20 mouse cellular contexts compared by ENCODE assay signal in genomic region chr12:21368376-21369086, GRCm38 (mm10). TPM values are rescaled to one million over a fixed set of nuclear protein-coding genes. Genes with fewer than 3 reads are reported as not detected.
DNase-seq lines count a peak whose midpoint lies in the region; TF ChIP-seq lines count a peak whose summit lies in the region.
"Had no signal": no experiment of that assay in that cellular context is flagged by ENCODE, and none has a peak within 500 bp of the region (broad histone marks: within the 10 kb centered on the region; RNA-seq: fewer than 3 reads in every experiment).

No protein-coding gene starts in this region.

- peak; percentile 40 for DNase-seq in adrenal gland, adult 2 months
- no peak for DNase-seq in adrenal gland, adult 8-10 months
- no peak for DNase-seq in layer of hippocampus, adult 2 months (ENCODE audit: low spot score in 2 of 2)
- no peak for DNase-seq in layer of hippocampus, adult 18-20 months (ENCODE audit: low spot score in 2 of 2)
- no peak for DNase-seq in thymus, adult 2 months
- no peak for DNase-seq in thymus, postnatal 25 days
- DNase-seq in left cerebral cortex, postnatal 14 days (ENCODE audit: low spot score in 2 of 2): no peak
- DNase-seq in embryo, embryonic 10.5 days (ENCODE audit: low spot score): no peak
- DNase-seq: cerebellum, adult 11-12 months; cerebellum, postnatal 25 days; kidney, postnatal 25 days; lung, adult 18-20 months; thymus, postnatal 4 days had no signal

- H3K27ac ChIP-seq in layer of hippocampus, adult 2 months: peak overlapping the region; percentile 56; the same call in 1 of the 2 replicates
- peak overlapping the region; percentile 49; the same call in 1 of the 2 replicates for H3K27ac ChIP-seq in thymus, adult 2 months (ENCODE audit: control insufficient read depth, insufficient read depth, low read length)
- H3K27ac ChIP-seq: hindbrain, embryonic 14.5 days; intestine, embryonic 15.5 days; limb, embryonic 13.5 days; midbrain, embryonic 10.5 days; neural tube, embryonic 13.5 days; stomach, embryonic 15.5 days had no signal

- intact Hi-C loops in left cerebral cortex, postnatal 14 days (cut with DNase I): no loop called here

- H3K36me3 ChIP-seq in thymus, adult 2 months (ENCODE audit: control insufficient read depth, insufficient read depth, low read length): no peaks in the 10 kb centered on the region
- H3K36me3 ChIP-seq: intestine, embryonic 15.5 days; limb, embryonic 13.5 days; neural tube, embryonic 13.5 days; stomach, embryonic 15.5 days had no signal

- TF ChIP-seq CTCF in layer of hippocampus, adult 2 months (conservative IDR thresholded peaks at IDR 0.05): no peak
- TF ChIP-seq CTCF in thymus, adult 2 months (IDR thresholded peaks at IDR 0.05; ENCODE audit: borderline replicate concordance, control insufficient read depth, extremely low read depth, insufficient read depth, low read length, poor library complexity): no peak

- no peaks in the 10 kb centered on the region for H3K27me3 ChIP-seq in thymus, adult 2 months (ENCODE audit: control insufficient read depth, insufficient read depth, low read length)
- H3K27me3 ChIP-seq: intestine, embryonic 15.5 days; limb, embryonic 13.5 days; neural tube, embryonic 13.5 days; stomach, embryonic 15.5 days had no signal

- 93% methylated on average over 9 of the region's 9 CpGs for WGBS in thymus, adult 2 months

- H3K4me3 ChIP-seq in layer of hippocampus, adult 2 months: no peak overlapping the region
- no peak overlapping the region for H3K4me3 ChIP-seq in thymus, adult 2 months (ENCODE audit: control insufficient read depth, insufficient read depth, low read length)
- H3K4me3 ChIP-seq: erythroblast, embryonic 14.5 days; intestine, embryonic 15.5 days; limb, embryonic 13.5 days; midbrain, embryonic 10.5 days; neural tube, embryonic 13.5 days; stomach, embryonic 15.5 days had no signal

- no peak for TF ChIP-seq POLR2A in thymus, adult 2 months (IDR thresholded peaks at IDR 0.05; ENCODE audit: control insufficient read depth, extremely low read depth, insufficient read depth, low read length, poor library complexity)

- H3K4me1 ChIP-seq in thymus, adult 2 months (replicated peaks; ENCODE audit: control insufficient read depth, insufficient read depth, low read length): no peaks in the 10 kb centered on the region
- H3K4me1 ChIP-seq: intestine, embryonic 15.5 days had no signal

RNA-seq across cellular contexts. Expression of gene Adam17, which starts 4.9 kb away (rescaled TPM):
- 10 to 100 TPM; 40.2 to 43.8 TPM for total RNA-seq in adrenal gland, adult 2 months (2021)
- 11.7 and 25.9 TPM in 2 replicates for polyA plus RNA-seq in adrenal gland, adult 2 months (2012; rRNA removed)
- total RNA-seq in adrenal gland, adult 8-10 months (2022): 10 to 100 TPM; 33.8 to 47.2 (median 38.1) TPM
- 10 to 100 TPM; 16.9 to 17.0 TPM for total RNA-seq in layer of hippocampus, adult 2 months (2021)
- total RNA-seq in layer of hippocampus, adult 18-20 months (2021): 10 to 100 TPM; 13.6 to 14.3 TPM
- 40.9 and 41.5 TPM in 2 replicates for polyA plus RNA-seq in thymus, adult 2 months (2012; rRNA removed)
- total RNA-seq in left cerebral cortex, postnatal 14 days (2021): 10 to 100 TPM; 17.9 to 20.4 TPM

RNA-seq across cellular contexts. Expression of gene Ywhaq, which starts 48.9 kb away (rescaled TPM):
- 100 to 1,000 TPM; 207 to 372 TPM for total RNA-seq in adrenal gland, adult 2 months (2021)
- polyA plus RNA-seq in adrenal gland, adult 2 months (2012; rRNA removed): 48.0 and 52.3 TPM in 2 replicates
- 100 to 1,000 TPM; 274 to 364 (median 289) TPM for total RNA-seq in adrenal gland, adult 8-10 months (2022)
- total RNA-seq in layer of hippocampus, adult 2 months (2021): 100 to 1,000 TPM; 444 to 448 TPM
- 100 to 1,000 TPM; 452 to 454 TPM for total RNA-seq in layer of hippocampus, adult 18-20 months (2021)
- 40.8 and 61.1 TPM in 2 replicates for polyA plus RNA-seq in thymus, adult 2 months (2012; rRNA removed)
- total RNA-seq in left cerebral cortex, postnatal 14 days (2021): 100 to 1,000 TPM; 544 to 592 TPM

RNA-seq across cellular contexts. Expression of gene Iah1, which starts 52.3 kb away (rescaled TPM):
- total RNA-seq in adrenal gland, adult 2 months (2021): 10 to 100 TPM; 61.2 to 65.0 TPM
- 68.7 and 108 TPM in 2 replicates for polyA plus RNA-seq in adrenal gland, adult 2 months (2012; rRNA removed)
- total RNA-seq in adrenal gland, adult 8-10 months (2022): 10 to 100 TPM; 53.0 to 61.9 (median 56.4) TPM
- 10 to 100 TPM; 10.6 to 14.3 TPM for total RNA-seq in layer of hippocampus, adult 2 months (2021)
- total RNA-seq in layer of hippocampus, adult 18-20 months (2021): 10 to 100 TPM; 15.5 to 16.7 TPM
- polyA plus RNA-seq in thymus, adult 2 months (2012; rRNA removed): 50.1 and 53.6 TPM in 2 replicates
- 10 to 100 TPM; 18.3 to 21.2 TPM for total RNA-seq in left cerebral cortex, postnatal 14 days (2021)
